Mouse (Mus musculus): ENCODE measurements around the gene Armh1. TPM values are rescaled to one million over a fixed set of nuclear protein-coding genes. Genes with fewer than 3 reads are reported as not detected.
A peak's percentile ranks its signal among the peaks of the same experiment; 100 is the strongest.

The Armh1 gene
- total and polyA plus RNA-seq, 3 experiments: 0.43 TPM; not detected in 2

- Histone ChIP-seq H3K36me3 (ENCODE audit: control insufficient read depth, insufficient read depth, low read length) (no peaks in the 10 kb centered on the region), H3K27ac (no peak overlapping the region), H3K4me1 (ENCODE audit: control insufficient read depth, insufficient read depth, low read length) (no peaks in the 10 kb centered on the region), H3K27me3 (ENCODE audit: control insufficient read depth, insufficient read depth, low read length) (no peaks in the 10 kb centered on the region), H3K79me2 (replicated peaks; ENCODE audit: control insufficient read depth, insufficient read depth, low read length) (no peaks in the 10 kb centered on the region), H3K4me3 (no peak overlapping the region), H3K9ac (ENCODE audit: low read depth, low read length) (no peak overlapping the region)
- no peak for DNase-seq
- no peak for TF ChIP-seq EP300 (IDR thresholded peaks at IDR 0.05; ENCODE audit: insufficient read depth, low read depth, low read length)
- no peak for TF ChIP-seq CTCF (IDR thresholded peaks at IDR 0.05)
- TF ChIP-seq POLR2A (IDR thresholded peaks at IDR 0.05; ENCODE audit: insufficient read depth, low read depth, low read length): no peak
- intact Hi-C loops (cut with DNase I): loop anchor here (2.0 to 10.0 kb wide), 2 partner anchors 70 to 500 kb away; no protein-coding TSS in a partner anchor
- WGBS: 88% methylated on average over 4 of the region's 4 CpGs
These were observed 22.8 kb upstream of the Armh1 start for GRCm38 (mm10) chr4:117274720-117275119.

DNA sequence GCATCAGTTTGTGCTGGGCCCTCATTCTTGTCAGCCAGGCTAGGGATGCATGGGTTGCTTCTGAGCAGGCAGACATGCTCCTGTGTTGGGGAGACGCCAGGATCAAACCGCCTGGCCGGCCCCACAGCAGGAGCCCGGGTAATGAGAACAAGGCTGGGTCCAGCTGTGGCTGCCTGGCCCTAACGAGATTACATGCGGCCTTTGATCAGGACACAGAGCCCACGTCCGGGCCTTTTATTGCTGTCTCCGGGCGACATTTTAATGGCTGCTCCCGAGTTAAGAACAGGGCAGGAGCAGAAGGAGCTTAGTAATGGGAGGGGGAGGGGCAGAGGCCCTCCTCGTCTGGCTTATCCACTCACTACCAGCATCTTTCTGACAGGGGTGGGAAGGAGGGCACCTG, 20.5 kb upstream of the Armh1 start:
- no peak overlapping the region for H3K27ac ChIP-seq
- no peak for TF ChIP-seq CTCF (IDR thresholded peaks at IDR 0.05)
- TF ChIP-seq POLR2A (IDR thresholded peaks at IDR 0.05; ENCODE audit: insufficient read depth, low read depth, low read length): no peak
- no peak for TF ChIP-seq EP300 (IDR thresholded peaks at IDR 0.05; ENCODE audit: insufficient read depth, low read depth, low read length)
- no peak overlapping the region for H3K9ac ChIP-seq (ENCODE audit: low read depth, low read length)
- H3K27me3 ChIP-seq (ENCODE audit: control insufficient read depth, insufficient read depth, low read length): no peaks in the 10 kb centered on the region
- DNase-seq: no peak
- H3K79me2 ChIP-seq (replicated peaks; ENCODE audit: control insufficient read depth, insufficient read depth, low read length): no peaks in the 10 kb centered on the region
- no peak overlapping the region for H3K4me3 ChIP-seq
- no peaks in the 10 kb centered on the region for H3K36me3 ChIP-seq (ENCODE audit: control insufficient read depth, insufficient read depth, low read length)
- 52% methylated on average over 12 of the region's 12 CpGs for WGBS
- H3K4me1 ChIP-seq (ENCODE audit: control insufficient read depth, insufficient read depth, low read length): no peaks in the 10 kb centered on the region
- intact Hi-C loops (cut with DNase I): loop anchor here (10.0 kb wide), 1 partner anchor 502 kb away; no protein-coding TSS in a partner anchor

- Histone ChIP-seq H3K4me3 (no peak overlapping the region), H3K79me2 (replicated peaks; ENCODE audit: control insufficient read depth, insufficient read depth, low read length) (no peaks in the 10 kb centered on the region), H3K27me3 (ENCODE audit: control insufficient read depth, insufficient read depth, low read length) (no peaks in the 10 kb centered on the region), H3K9ac (ENCODE audit: low read depth, low read length) (no peak overlapping the region), H3K27ac (no peak overlapping the region), H3K4me1 (ENCODE audit: control insufficient read depth, insufficient read depth, low read length) (no peaks in the 10 kb centered on the region), H3K36me3 (ENCODE audit: control insufficient read depth, insufficient read depth, low read length) (no peaks in the 10 kb centered on the region)
- peak; percentile 65 to 82 for DNase-seq
- 9% methylated on average over 6 of the region's 6 CpGs for WGBS
- intact Hi-C loops (cut with DNase I): loop anchor here (1.0 to 10.0 kb wide), 3 partner anchors 43 to 505 kb away; no protein-coding TSS in a partner anchor
- TF ChIP-seq POLR2A (IDR thresholded peaks at IDR 0.05; ENCODE audit: insufficient read depth, low read depth, low read length): no peak
- peak; percentile 89 for TF ChIP-seq CTCF (IDR thresholded peaks at IDR 0.05)
- peak; percentile 74; the same call in 1 of the 2 replicates for TF ChIP-seq EP300 (IDR thresholded peaks at IDR 0.05; ENCODE audit: insufficient read depth, low read depth, low read length)
These were observed 18.4 kb upstream of the Armh1 start for GRCm38 (mm10) chr4:117270278-117270677.

DNA sequence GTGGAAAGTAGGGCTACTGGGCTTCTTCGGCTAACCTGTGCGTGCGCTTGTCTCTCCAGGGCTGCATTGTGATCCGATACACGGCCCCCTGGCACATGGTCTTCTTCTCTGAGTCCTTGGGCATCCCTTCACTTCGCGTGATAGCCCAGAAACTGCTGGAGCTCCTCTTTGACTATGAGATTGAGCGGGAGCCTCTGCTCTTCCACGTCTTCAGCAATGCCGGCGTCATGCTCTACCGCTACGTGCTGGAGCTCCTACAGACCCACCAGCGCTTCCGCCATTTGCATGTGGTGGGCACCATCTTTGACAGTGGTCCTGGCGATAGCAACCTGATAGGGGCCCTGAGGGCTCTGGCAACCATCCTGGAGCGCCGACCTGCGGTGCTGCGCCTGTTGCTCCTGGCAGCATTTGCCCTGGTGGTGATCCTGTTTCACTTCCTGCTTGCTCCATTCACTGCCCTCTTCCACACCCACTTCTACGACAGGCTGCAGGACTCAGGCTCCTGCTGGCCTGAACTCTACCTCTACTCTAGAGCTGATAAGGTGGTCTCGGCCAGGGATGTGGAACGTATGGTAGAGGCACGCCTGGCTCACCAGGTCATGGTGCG, 16.0 kb upstream of the Armh1 start:
- H3K79me2 ChIP-seq (replicated peaks; ENCODE audit: control insufficient read depth, insufficient read depth, low read length): no peaks in the 10 kb centered on the region
- no peak for TF ChIP-seq EP300 (IDR thresholded peaks at IDR 0.05; ENCODE audit: insufficient read depth, low read depth, low read length)
- TF ChIP-seq POLR2A (IDR thresholded peaks at IDR 0.05; ENCODE audit: insufficient read depth, low read depth, low read length): no peak
- TF ChIP-seq CTCF (IDR thresholded peaks at IDR 0.05): no peak
- intact Hi-C loops (cut with DNase I): loop anchor here (2.0 kb wide), 2 partner anchors 37 to 79 kb away; no protein-coding TSS in a partner anchor
- H3K27ac ChIP-seq: no peak overlapping the region
- no peaks in the 10 kb centered on the region for H3K27me3 ChIP-seq (ENCODE audit: control insufficient read depth, insufficient read depth, low read length)
- no peaks in the 10 kb centered on the region for H3K36me3 ChIP-seq (ENCODE audit: control insufficient read depth, insufficient read depth, low read length)
- no peak overlapping the region for H3K4me3 ChIP-seq
- H3K9ac ChIP-seq (ENCODE audit: low read depth, low read length): no peak overlapping the region
- WGBS: 84% methylated on average over 25 of the region's 25 CpGs
- no peak for DNase-seq
- no peaks in the 10 kb centered on the region for H3K4me1 ChIP-seq (ENCODE audit: control insufficient read depth, insufficient read depth, low read length)

- no peaks in the 10 kb centered on the region for H3K36me3 ChIP-seq (ENCODE audit: control insufficient read depth, insufficient read depth, low read length)
- no peak overlapping the region for H3K4me3 ChIP-seq
- no peak overlapping the region for H3K9ac ChIP-seq (ENCODE audit: low read depth, low read length)
- peak; percentile 66 to 81 for DNase-seq
- H3K27ac ChIP-seq: no peak overlapping the region
- no peaks in the 10 kb centered on the region for H3K79me2 ChIP-seq (replicated peaks; ENCODE audit: control insufficient read depth, insufficient read depth, low read length)
- TF ChIP-seq CTCF (IDR thresholded peaks at IDR 0.05): no peak; the same call in 1 of the 2 replicates
- TF ChIP-seq EP300 (IDR thresholded peaks at IDR 0.05; ENCODE audit: insufficient read depth, low read depth, low read length): peak; percentile 81
- no peak for TF ChIP-seq POLR2A (IDR thresholded peaks at IDR 0.05; ENCODE audit: insufficient read depth, low read depth, low read length)
- H3K27me3 ChIP-seq (ENCODE audit: control insufficient read depth, insufficient read depth, low read length): no peaks in the 10 kb centered on the region
- 10% methylated on average over 2 of the region's 2 CpGs for WGBS
- H3K4me1 ChIP-seq (ENCODE audit: control insufficient read depth, insufficient read depth, low read length): no peaks in the 10 kb centered on the region
- intact Hi-C loops (cut with DNase I): loop anchor here (2.0 kb wide), 1 partner anchor 36 kb away; no protein-coding TSS in a partner anchor
These were observed 15.4 kb upstream of the Armh1 start for GRCm38 (mm10) chr4:117267284-117267683.

- H3K4me1 ChIP-seq (ENCODE audit: control insufficient read depth, insufficient read depth, low read length): no peaks in the 10 kb centered on the region
- 78% methylated on average over 8 of the region's 8 CpGs for WGBS
- intact Hi-C loops (cut with DNase I): no loop called here
- no peak overlapping the region for H3K27ac ChIP-seq
- H3K9ac ChIP-seq (ENCODE audit: low read depth, low read length): no peak overlapping the region
- no peaks in the 10 kb centered on the region for H3K27me3 ChIP-seq (ENCODE audit: control insufficient read depth, insufficient read depth, low read length)
- no peaks in the 10 kb centered on the region for H3K36me3 ChIP-seq (ENCODE audit: control insufficient read depth, insufficient read depth, low read length)
- H3K4me3 ChIP-seq: no peak overlapping the region
- TF ChIP-seq POLR2A (IDR thresholded peaks at IDR 0.05; ENCODE audit: insufficient read depth, low read depth, low read length) (no peak), EP300 (IDR thresholded peaks at IDR 0.05; ENCODE audit: insufficient read depth, low read depth, low read length) (no peak), CTCF (IDR thresholded peaks at IDR 0.05) (no peak)
- H3K79me2 ChIP-seq (replicated peaks; ENCODE audit: control insufficient read depth, insufficient read depth, low read length): no peaks in the 10 kb centered on the region
- DNase-seq: no peak
These were observed 11.1 kb upstream of the Armh1 start for GRCm38 (mm10) chr4:117262987-117263386.
